Mouse (Mus musculus) intestine, embryonic 15.5 days (tissue): ENCODE data around the gene 1700056E22Rik. TPM values are rescaled to one million over a fixed set of nuclear protein-coding genes. Genes with fewer than 3 reads are reported as not detected.

Experiments used
- ATAC-seq: fragments of 200-750 bp; cut with Nextera tagmentation; 2 replicates; pipeline ENCODE4 v1.8.0; 2017; ENCODE audit warnings: moderate TSS enrichment, moderate library complexity
- H3K27ac ChIP-seq: fragments of 300-500 bp; sonication (generic); 2 replicates; pipeline ENCODE4 v1.5.1; 2015; ENCODE audit warnings: mild to moderate bottlenecking, inconsistent platforms
- H3K27me3 ChIP-seq: fragments of 300-500 bp; sonication (generic); replicated peaks from 2 replicates; pipeline ENCODE4 v1.6.1; 2015; ENCODE audit warnings: inconsistent platforms
- H3K36me3 ChIP-seq: fragments of 300-500 bp; sonication (generic); 2 replicates; pipeline ENCODE4 v1.6.1; 2015; ENCODE audit warnings: inconsistent platforms
- H3K4me1 ChIP-seq: fragments of 300-500 bp; sonication (generic); replicated peaks from 2 replicates; pipeline ENCODE4 v1.6.1; 2015; ENCODE audit warnings: inconsistent platforms
- H3K4me2 ChIP-seq: fragments of 300-500 bp; sonication (generic); replicated peaks from 2 replicates; pipeline ENCODE4 v1.6.1; 2015; ENCODE audit warnings: mild to moderate bottlenecking, inconsistent platforms
- H3K4me3 ChIP-seq: fragments of 300-500 bp; sonication (generic); replicated peaks from 2 replicates; pipeline ENCODE4 v1.5.1; 2015; ENCODE audit warnings: inconsistent platforms
- H3K9ac ChIP-seq: fragments of 300-500 bp; sonication (generic); 2 replicates; pipeline ENCODE4 v1.6.1; 2015; ENCODE audit warnings: inconsistent platforms
- H3K9me3 ChIP-seq: fragments of 300-500 bp; sonication (generic); 2 replicates; pipeline ENCODE4 v1.6.1; 2016; ENCODE audit warnings: inconsistent platforms
- WGBS: fragments of 180-500 bp; shearing (Covaris S2); methylation state at CpG from one replicate; pipeline ENCODE4 v1.1.7; 2015; 5-methylcytosine and 5-hydroxymethylcytosine counted together
- polyA plus RNA-seq: library from polyadenylated mRNA; unstranded; fragments of >200 nt; fragmentation: Nextera tagmentation; extraction: Ambion mirVana; gene quantifications from 2 replicates; pipeline ENCODE4 v1.2.1, GENCODE M21; 2015

Gene 1700056E22Rik
- 1.2 and 1.7 TPM in 2 replicates for polyA plus RNA-seq

DNA sequence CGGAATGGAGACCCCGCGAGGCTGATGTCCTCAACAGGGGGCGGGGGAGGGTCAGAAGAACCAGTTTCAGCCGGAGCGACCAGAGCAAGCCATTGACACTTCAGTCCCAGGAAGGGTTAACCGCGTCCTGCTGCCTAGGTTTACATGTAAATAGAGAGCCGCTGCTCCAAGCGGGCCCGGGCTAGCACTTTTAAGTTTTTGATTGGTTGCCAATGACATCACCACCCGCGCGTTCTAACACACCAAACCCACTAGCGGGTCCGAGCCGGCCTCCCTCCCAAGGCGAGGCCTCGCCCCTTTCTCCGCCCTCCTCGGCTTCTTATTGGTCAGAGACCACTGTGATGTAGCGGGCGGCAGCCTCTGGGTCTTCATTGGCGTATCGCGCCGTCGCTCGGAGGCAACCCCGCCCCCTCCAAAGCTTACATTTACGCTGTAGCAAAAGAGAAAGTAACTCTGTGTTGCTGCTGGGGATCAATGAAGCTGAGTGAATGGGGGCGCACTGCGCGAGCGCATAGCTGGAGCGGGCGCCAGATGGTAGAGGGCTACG lies at the start of gene 1700056E22Rik:
Gene 1700056E22Rik, minus strand, starts transcription at position 291 of the 547 bp plus-strand sequence.
- H3K9ac ChIP-seq = peak within 1 kb of the TSS; percentile 93
- peaks cover 14% of the 10 kb centered on the region; the same call in 1 of the 2 replicates for H3K4me1 ChIP-seq
- H3K4me2 ChIP-seq = peak within 1 kb of the TSS; percentile 92
- WGBS = under 1% methylated on average over 38 of the region's 38 CpGs
- H3K9me3 ChIP-seq = no peaks in the 10 kb centered on the region
- ATAC-seq = peak; percentile 100
- H3K27me3 ChIP-seq = no peaks in the 10 kb centered on the region
- peak within 1 kb of the TSS; percentile 69 for H3K4me3 ChIP-seq
- H3K27ac ChIP-seq = peak within 1 kb of the TSS; percentile 97
- H3K36me3 ChIP-seq = no peaks in the 10 kb centered on the region

GRCm38 (mm10) chr1:184083166-184083565 lies 49.1 kb upstream of the 1700056E22Rik start:
- Histone ChIP-seq H3K4me3 (no peak overlapping the region), H3K27ac (no peak overlapping the region), H3K9me3 (no peaks in the 10 kb centered on the region), H3K27me3 (no peaks in the 10 kb centered on the region), H3K36me3 (no peaks in the 10 kb centered on the region), H3K4me2 (no peak overlapping the region), H3K4me1 (no peaks in the 10 kb centered on the region), H3K9ac (no peak overlapping the region)
- ATAC-seq = no peak
- WGBS = 75% methylated on average over 7 of the region's 7 CpGs

- ATAC-seq = no peak
- Histone ChIP-seq H3K27ac (no peak overlapping the region), H3K4me1 (no peaks in the 10 kb centered on the region), H3K9me3 (no peaks in the 10 kb centered on the region), H3K4me3 (no peak overlapping the region), H3K4me2 (no peak overlapping the region), H3K9ac (no peak overlapping the region), H3K27me3 (no peaks in the 10 kb centered on the region), H3K36me3 (no peaks in the 10 kb centered on the region)
- WGBS = 35% methylated on average over 3 of the region's 3 CpGs
These were observed 48.6 kb upstream of the 1700056E22Rik start for GRCm38 (mm10) chr1:184082661-184083060.

- no peaks in the 10 kb centered on the region for H3K9me3 ChIP-seq
- no peak for ATAC-seq
- WGBS = 91% methylated on average over 3 of the region's 3 CpGs
These were observed 45.2 kb upstream of the 1700056E22Rik start for GRCm38 (mm10) chr1:184079304-184079703.

DNA sequence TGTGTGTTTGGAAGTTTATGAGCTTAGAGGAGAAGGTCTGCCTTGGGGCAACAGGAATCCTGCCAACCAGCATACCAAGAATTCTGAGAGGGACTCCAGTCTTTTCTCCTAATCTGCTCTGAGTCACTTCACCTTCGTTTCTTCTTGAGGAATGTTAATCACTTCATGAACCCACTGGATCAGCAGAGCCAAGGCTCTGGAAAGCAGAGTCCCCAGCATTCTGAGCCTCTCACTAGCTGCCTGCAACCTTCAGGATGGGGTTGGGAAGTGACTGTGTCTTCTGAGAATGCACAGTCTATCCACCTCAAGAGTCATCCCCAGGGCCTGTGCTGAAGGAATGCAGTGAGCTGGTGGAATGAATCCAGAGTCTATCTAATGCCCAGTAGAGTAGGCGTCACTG lies 42.7 kb upstream of the 1700056E22Rik start:
- 44% methylated on average over 2 of the region's 2 CpGs for WGBS
- H3K9ac ChIP-seq = no peak overlapping the region
- peak overlapping the region; percentile 38; the same call in 1 of the 2 replicates for H3K27ac ChIP-seq
- H3K4me3 ChIP-seq = no peak overlapping the region
- H3K4me2 ChIP-seq = no peak overlapping the region
- no peak for ATAC-seq
- H3K27me3 ChIP-seq = no peaks in the 10 kb centered on the region
- H3K4me1 ChIP-seq = 0 out of 2 replicates have a peak, but pooled peaks cover 5% of the 10 kb centered on the region
- no peaks in the 10 kb centered on the region; the same call in 1 of the 2 replicates for H3K36me3 ChIP-seq
- no peaks in the 10 kb centered on the region for H3K9me3 ChIP-seq

More at GRCm38 (mm10) chr1:184079304-184079703, 45.2 kb upstream of the 1700056E22Rik start:
- Histone ChIP-seq H3K4me2 (no peak overlapping the region), H3K4me1 (0 out of 2 replicates have a peak, but pooled peaks cover 5% of the 10 kb centered on the region), H3K27me3 (no peaks in the 10 kb centered on the region), H3K9ac (no peak overlapping the region), H3K36me3 (no peaks in the 10 kb centered on the region), H3K4me3 (no peak overlapping the region), H3K27ac (no peak overlapping the region)

- Histone ChIP-seq H3K27me3 (no peaks in the 10 kb centered on the region), H3K4me2 (no peak overlapping the region), H3K27ac (peak overlapping the region; percentile 40; the same call in 1 of the 2 replicates), H3K36me3 (peaks cover 4% of the 10 kb centered on the region), H3K4me1 (0 out of 2 replicates have a peak, but pooled peaks cover 5% of the 10 kb centered on the region), H3K9ac (no peak overlapping the region), H3K9me3 (no peaks in the 10 kb centered on the region), H3K4me3 (no peak overlapping the region)
- no peak for ATAC-seq
- WGBS = 44% methylated on average over 6 of the region's 6 CpGs
These were observed 42.0 kb upstream of the 1700056E22Rik start for GRCm38 (mm10) chr1:184076065-184076464.

DNA sequence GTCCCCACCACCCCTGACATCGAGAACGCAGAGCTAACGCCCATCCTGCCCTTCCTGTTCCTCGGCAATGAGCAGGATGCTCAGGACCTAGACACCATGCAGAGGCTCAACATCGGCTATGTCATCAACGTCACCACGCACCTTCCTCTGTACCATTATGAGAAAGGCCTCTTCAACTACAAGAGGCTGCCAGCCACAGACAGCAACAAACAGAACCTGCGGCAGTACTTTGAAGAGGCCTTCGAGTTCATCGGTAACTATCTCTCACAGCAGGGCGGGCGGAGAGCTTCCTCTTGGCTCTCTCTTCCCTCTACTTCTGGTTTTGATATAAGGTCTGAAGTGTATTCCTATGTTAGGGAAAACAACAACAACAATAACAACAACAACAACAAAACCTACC lies 34.9 kb upstream of the 1700056E22Rik start:
- 0 out of 2 replicates have a peak, but pooled peaks cover 2% of the 10 kb centered on the region for H3K4me1 ChIP-seq
- no peaks in the 10 kb centered on the region for H3K9me3 ChIP-seq
- WGBS = 96% methylated on average over 12 of the region's 12 CpGs
- H3K4me3 ChIP-seq = no peak overlapping the region
- no peak for ATAC-seq
- H3K27me3 ChIP-seq = no peaks in the 10 kb centered on the region
- H3K36me3 ChIP-seq = peaks cover 4% of the 10 kb centered on the region
- no peak overlapping the region for H3K4me2 ChIP-seq
- H3K27ac ChIP-seq = no peak overlapping the region
- no peak overlapping the region for H3K9ac ChIP-seq

DNA sequence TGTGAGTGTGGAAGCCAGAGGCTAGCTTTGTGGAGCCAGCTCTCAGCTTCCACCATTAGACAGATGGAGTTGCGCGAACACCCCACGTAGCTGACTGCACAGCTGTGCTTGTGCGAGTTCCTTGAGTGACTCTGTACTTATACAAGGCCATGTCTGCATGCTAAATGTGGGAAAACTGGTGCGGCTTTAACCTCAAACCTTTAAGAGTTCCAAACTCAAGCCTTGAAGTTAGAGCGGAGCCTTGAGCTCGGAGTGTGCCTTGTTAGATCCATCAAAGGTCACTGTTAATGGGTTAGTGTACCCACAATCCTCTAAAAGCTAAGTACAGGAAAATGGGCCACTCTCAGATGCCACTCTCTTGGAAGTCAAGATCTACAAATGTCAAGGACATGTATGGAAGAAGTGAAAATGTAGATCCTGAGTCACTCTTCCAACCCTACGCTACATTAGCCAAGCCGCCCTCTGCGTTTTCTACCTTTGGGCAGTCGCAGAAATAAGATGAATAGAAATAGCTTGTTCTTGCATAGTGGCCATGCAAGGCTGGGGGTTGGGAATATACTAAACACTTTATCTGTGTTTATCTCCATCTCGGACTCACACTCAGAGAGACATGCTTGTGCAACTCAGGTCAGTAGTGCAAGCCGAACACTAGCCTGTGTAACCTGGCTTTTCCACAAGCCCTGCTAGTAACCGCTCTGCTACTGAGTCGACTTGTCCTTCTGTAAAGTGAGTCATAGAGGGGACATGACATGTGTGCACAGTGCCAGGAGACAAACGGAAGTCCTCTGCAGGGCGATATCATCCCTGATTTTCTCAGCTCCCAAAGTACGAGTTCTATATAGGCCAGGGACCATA lies 33.8 kb upstream of the 1700056E22Rik start:
- Histone ChIP-seq H3K9me3 (no peaks in the 10 kb centered on the region), H3K27ac (no peak overlapping the region), H3K4me3 (no peak overlapping the region), H3K4me1 (0 out of 2 replicates have a peak, but pooled peaks cover 2% of the 10 kb centered on the region), H3K4me2 (no peak overlapping the region), H3K9ac (no peak overlapping the region), H3K36me3 (peaks cover 4% of the 10 kb centered on the region; the same call in 1 of the 2 replicates), H3K27me3 (no peaks in the 10 kb centered on the region)
- 90% methylated on average over 18 of the region's 18 CpGs for WGBS
- ATAC-seq = no peak

- H3K9ac ChIP-seq = no peak overlapping the region
- no peaks in the 10 kb centered on the region for H3K9me3 ChIP-seq
- 72% methylated on average over 11 of the region's 11 CpGs for WGBS
- H3K4me2 ChIP-seq = no peak overlapping the region
- 0 out of 2 replicates have a peak, but pooled peaks cover 5% of the 10 kb centered on the region for H3K4me1 ChIP-seq
- H3K27ac ChIP-seq = no peak overlapping the region
- H3K27me3 ChIP-seq = no peaks in the 10 kb centered on the region
- H3K4me3 ChIP-seq = no peak overlapping the region
- no peak for ATAC-seq
- H3K36me3 ChIP-seq = peaks cover 4% of the 10 kb centered on the region; the same call in 1 of the 2 replicates
These were observed 32.6 kb upstream of the 1700056E22Rik start for GRCm38 (mm10) chr1:184066460-184067287.

GRCm38 (mm10) chr1:184065589-184066361 lies 31.7 kb upstream of the 1700056E22Rik start:
- ATAC-seq = peak; percentile 31; the same call in 1 of the 2 replicates
- H3K27ac ChIP-seq = no peak overlapping the region
- no peaks in the 10 kb centered on the region for H3K9me3 ChIP-seq
- H3K4me2 ChIP-seq = no peak overlapping the region
- H3K27me3 ChIP-seq = no peaks in the 10 kb centered on the region
- H3K36me3 ChIP-seq = no peaks in the 10 kb centered on the region
- H3K4me3 ChIP-seq = no peak overlapping the region
- 86% methylated on average over 13 of the region's 13 CpGs for WGBS
- H3K4me1 ChIP-seq = 0 out of 2 replicates have a peak, but pooled peaks cover 10% of the 10 kb centered on the region
- no peak overlapping the region for H3K9ac ChIP-seq

DNA sequence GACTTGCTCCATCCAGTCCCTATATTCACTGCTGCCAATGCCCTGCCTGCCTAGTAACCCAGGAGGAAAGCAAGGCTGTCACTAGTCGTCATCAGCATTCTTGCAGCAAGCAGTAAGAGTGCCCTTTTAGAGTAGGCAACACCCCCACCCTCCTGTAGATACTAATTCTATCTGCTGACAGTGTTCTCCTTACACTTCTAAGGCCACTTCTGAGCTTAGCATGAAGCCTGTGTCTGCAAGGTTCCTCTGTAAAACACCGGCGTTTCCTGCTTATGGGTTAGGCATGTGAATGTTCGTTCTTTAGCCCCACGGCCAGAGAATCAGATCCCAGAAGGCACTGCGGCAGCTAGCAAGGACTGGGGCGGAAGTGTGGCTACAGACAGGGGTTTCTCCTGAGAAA lies 30.2 kb upstream of the 1700056E22Rik start:
- ATAC-seq = no peak
- Histone ChIP-seq H3K4me1 (peaks cover 17% of the 10 kb centered on the region), H3K9me3 (no peaks in the 10 kb centered on the region), H3K36me3 (no peaks in the 10 kb centered on the region), H3K4me3 (no peak overlapping the region), H3K27me3 (no peaks in the 10 kb centered on the region), H3K4me2 (no peak overlapping the region), H3K9ac (no peak overlapping the region), H3K27ac (no peak overlapping the region)
- WGBS = 74% methylated on average over 7 of the region's 7 CpGs
